Mouse (Mus musculus): Measurements from ENCODE around the gene Senp7.

DNA sequence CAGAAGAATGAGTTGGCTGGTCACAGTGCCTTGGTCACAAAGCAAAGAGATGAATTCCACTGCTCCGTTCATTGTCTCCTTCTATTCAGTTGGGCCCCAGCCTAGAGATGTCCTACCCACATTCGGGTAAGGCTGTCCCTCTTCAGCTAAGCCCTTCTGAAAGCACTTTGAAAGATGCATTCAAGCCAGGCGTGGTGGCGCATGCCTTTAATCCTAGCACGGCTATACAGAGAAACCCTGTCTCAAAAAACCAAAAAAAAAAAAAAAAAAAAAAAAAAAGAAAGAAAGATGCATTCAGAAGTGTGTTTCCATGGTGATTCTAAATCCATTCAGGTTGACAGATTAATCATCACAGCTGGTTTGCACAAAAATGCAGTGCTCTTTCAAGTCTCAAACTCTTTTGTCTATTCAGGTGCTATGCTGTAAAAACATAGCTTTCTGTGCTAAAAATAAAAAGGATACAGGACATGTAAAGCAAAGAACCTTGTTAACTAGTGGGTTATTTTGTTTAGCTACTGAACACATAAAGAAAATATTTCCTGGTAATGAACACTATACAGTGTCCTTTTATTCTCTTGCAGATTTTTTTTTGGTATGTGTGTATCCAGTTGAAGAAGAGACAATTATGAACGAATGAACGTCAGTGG, 8.9 kb downstream of the Senp7 start:
- no peak for TF ChIP-seq GATA1 (IDR thresholded peaks at IDR 0.05; ENCODE audit: borderline replicate concordance, low read length)
- TF ChIP-seq FLI1 (IDR thresholded peaks at IDR 0.05; ENCODE audit: low read length): no peak

All from megakaryocyte, embryonic 14.5 days (primary cell).